Mouse (Mus musculus): Measurements from ENCODE around the gene Sh3d19.

Gene Sh3d19

DNA sequence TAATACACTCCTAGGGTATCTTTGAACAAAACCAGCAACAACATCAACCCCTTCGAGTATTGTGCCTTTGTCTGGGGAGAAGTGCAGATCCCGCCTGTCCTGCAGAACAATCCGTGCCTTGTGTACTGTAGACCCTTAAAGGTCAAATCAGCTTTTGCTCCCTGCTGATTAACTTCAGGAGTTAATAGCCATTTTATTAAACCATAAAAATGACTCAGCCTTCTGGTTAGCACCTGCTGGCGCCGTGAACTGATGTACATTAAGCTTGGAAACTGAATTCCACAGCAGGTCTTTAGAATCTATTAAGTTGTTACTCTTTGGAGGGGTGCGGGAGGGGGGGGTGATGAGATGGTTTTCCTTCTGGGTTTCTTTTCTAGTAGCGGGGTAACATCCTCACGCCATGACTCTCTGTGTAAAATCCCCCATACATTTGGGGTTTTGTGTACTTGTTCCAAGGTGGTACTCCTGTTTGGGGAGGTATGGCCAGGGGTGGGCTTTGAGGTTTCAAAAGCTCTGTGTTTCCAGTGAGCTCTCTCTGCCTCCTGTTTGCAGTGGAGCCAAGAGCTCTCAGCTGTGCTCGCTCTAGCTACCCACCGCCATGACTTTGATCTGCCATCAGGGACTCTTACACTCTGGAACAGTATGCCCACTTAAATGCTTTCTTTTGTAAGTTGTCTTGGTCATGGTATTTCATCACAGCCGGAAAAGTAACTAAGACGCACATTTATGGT lies 53.3 kb downstream of the Sh3d19 start:
- ATAC-seq (ENCODE audit: insufficient number of reproducible peaks, low FRiP score, low TSS enrichment): no peak

DNA sequence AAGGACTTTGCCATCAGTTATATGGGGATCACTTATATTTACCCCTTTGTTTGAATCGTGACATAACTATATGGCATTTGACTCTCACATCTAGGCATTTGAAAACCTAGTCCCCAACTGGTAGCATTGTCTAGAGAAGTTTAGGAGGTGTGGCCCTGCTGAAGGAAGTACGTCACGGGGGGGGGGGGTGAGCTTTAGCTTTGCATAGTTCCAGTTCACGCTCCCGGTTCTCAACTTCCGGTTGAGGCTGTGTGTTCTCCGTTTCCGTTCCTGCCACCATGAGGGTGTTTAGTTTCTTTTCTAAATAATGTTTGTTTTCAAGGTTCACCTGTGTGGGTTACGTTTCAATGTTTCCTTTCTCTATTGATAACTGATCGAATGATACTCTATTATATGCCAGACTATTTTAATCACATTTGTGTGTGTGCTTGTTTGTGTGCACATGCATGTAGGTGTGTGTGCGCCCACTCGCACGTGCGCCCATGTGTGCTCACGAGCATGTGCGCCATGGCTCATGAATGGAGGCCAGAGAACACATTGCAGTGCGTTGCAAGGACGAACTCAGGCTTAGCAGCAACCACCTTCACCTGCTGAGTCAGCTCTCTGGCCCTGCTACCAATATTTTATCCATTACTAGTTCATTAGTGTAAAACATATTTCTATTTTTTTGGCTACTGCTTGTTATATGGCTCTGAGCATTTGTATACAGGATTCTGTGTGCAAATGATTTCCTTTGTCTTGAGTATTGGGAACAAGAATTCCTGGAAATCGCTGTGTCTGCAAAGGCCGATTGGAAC lies 54.6 kb downstream of the Sh3d19 start:
- ATAC-seq (ENCODE audit: insufficient number of reproducible peaks, low FRiP score, low TSS enrichment): no peak

DNA sequence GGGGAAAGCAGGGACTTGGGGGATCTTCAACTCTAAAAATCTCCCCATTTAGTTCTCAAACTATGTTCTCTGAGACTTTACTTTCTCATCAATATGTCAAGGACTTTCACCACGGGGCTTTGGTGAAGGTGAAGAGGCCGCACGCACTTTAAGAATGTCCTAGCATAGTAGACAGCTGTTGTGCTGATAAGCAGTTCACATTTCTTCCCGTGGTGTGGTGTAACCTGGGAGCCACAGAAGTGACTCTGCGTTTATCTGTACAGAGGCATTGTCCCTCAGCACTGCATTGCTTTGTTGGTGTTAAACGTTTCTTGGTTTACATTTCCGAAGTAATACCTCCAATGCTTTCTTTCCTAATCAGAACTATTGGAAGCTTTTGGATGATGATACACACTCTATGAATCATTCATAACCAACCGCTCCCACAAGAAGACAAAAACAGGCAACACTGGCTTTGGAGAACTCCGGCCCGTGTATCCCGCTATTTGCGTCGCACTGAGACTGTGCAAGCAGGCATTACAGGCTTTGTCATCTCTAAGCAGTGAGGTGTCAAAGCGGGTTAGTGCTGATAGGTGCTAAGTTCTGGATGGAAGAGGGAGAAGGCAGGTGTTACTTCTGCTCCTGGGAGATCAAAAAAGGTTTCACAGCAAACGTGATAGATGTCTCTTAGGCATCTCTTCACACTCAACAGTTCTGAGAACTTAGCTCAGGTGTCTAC lies 57.9 kb downstream of the Sh3d19 start:
- no peak for ATAC-seq (ENCODE audit: insufficient number of reproducible peaks, low FRiP score, low TSS enrichment)

DNA sequence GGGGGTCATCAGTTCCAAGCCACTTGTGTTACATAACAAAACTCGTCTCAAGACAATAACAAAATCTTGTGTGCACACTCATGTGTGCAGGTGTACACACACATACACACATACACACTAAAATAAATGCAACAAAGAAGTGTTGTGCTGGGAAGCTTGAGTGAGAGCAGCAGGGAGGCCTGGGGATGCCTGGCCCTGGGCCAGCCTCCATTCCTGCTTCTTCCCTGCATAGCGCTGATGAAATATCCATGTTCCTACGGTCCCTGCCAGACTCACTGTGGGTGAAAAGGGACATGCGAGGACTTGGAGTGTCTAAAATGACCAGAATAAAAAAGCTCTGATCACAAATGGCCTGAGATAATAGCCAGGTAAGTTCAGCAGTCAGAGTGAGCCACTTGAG lies 59.7 kb downstream of the Sh3d19 start:
- peak; percentile 65 for ATAC-seq (ENCODE audit: insufficient number of reproducible peaks, low FRiP score, low TSS enrichment)

DNA sequence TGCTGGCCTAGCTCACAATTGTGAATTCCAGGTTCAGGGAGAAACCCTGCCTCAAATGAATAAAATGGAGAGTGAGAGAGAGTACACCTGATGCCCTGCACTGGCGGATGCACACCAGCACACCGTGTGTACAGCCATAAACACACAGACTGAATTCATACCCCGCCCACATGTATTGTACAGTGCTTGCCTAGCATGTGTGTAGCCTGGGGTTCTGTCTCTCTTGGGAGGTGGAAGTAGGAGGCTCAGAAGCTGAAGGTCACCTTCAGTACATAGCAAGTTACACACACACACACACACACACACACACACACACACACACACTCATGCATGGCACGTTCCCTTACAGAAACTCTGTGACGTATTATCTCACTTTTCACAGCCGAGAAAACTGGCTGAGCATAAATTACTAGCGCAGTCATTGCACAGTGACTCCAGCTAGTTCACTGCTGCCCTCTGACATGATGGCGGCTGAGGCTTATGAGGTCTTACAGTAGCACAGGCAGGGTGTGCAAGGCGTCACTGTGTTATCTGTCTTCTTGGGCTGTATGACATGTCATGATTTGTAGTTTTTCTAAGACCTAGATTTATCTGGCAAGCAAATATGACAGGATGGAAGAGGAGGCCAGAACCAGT lies 62.7 kb downstream of the Sh3d19 start:
- no peak for ATAC-seq (ENCODE audit: insufficient number of reproducible peaks, low FRiP score, low TSS enrichment)

DNA sequence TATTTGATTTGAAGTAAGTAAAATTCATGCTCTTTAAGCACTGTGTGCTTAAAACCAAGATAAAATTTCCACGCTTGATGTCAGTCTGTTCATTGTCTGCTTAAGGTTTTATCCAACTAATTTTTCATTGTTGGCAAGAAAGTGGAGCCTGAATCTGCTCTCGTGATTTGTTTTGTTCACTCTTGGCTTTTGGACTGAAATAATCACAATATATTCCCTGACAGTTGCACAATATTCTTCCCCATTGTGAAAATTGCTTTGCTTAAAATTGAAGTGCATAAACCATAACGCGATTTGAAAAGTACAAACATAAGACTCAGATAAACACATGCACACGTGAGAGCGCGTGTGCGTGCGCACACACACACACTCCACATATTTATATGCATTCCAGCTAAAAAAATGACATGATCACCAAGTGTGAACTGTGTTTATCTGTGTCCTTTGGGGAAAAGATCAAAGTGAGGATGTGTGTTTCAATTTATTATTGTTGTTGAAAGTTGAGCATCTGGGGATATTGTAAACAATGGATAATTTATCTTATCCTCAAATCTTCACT lies 67.1 kb downstream of the Sh3d19 start:
- no peak for ATAC-seq (ENCODE audit: insufficient number of reproducible peaks, low FRiP score, low TSS enrichment)

DNA sequence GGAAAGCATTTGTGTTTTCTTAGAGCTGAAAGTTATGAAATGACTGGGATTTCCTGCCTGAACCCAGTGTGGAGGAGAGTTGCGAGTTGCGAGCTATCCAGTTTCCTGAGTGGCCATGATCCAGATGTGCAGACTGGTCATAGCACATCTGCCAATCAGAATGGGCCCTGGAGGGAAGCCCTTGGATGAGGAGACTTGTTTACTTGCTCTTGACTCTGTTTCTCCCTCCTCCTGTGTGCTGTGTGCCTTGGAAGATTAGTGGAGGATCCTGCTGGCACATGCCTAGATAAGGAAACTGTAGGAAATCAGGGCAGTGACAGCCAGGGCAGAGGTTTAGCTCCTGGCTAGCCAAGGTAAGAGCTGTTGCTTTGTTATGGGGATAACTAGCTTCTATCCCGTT lies 67.7 kb downstream of the Sh3d19 start:
- ATAC-seq (ENCODE audit: insufficient number of reproducible peaks, low FRiP score, low TSS enrichment): no peak

DNA sequence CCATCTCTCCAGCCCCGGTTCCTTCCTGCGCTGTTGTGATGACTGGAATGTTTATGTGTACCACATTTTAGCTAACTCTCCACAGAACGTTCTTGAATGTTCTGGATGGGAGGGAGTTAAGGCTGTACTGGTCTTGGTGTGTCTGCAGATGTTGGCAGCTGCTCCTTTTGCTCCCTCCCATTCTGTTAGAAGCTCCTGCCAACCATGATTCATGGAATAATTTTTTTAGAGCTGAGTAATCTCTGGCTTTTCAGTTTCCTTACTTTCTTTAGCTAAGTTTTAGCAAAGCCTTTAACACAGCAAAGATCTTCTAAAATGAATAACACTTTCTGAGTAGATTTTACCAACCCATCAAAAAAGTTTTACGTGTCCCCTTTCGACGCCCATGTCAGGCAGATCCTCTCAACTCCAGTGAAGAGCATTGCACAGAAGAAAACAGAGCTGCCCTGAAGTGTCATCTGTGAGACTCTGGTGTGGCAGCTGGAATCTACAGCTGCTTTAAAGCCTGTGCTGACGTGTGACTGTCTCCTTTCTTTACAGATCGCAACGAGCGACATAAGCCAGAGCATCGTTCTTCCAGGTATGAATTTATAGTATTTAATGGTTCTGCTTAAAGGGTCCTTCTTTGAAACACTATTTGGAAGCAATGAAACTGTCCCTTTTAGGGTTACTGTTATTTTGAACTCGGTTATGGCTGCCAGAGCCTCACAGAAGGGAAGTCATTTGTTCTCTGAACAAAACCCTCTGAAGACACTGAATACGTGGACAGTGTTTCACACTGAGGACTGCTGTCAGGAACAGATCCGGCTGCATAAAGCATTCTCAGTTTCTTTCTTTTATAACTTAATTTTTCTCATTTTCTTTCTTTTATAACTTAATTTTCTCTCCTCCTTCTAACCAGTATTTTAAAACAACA lies 69.6 kb downstream of the Sh3d19 start:
- no peak for ATAC-seq (ENCODE audit: insufficient number of reproducible peaks, low FRiP score, low TSS enrichment)

DNA sequence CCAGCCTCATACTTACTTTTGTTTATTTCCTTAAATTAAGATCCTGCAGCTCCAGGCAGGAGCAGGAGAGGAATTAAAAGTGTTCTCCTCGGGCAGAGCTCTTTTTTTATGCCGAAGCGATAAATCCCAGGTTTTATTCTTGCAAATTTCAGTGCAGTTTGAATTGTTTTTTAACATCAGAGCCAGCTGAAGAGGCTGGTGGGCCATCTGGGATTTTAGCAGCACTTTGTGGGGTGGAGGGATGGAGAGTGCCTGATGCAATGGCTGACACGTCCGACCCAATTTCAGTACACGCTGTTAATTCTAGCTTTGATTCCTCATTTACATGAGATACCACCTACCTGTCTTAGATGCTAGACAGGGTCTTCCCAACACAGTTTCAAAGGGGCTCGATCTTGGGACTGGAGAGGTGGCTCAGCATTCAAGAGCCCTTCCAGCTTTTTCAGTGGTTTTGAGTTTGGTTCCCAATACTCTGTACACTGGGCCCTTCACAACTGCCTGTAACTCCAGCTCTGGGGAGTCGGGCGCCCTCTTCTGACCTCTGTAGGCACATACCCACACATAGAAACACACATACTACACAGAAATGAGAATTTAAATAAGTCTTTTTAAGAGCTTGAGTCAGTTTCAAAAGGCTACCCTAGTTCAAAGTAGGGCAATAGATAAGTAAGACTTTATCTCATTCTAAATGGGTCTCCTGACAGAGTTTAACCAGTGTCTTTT lies 76.9 kb downstream of the Sh3d19 start:
- ATAC-seq (ENCODE audit: insufficient number of reproducible peaks, low FRiP score, low TSS enrichment): no peak

DNA sequence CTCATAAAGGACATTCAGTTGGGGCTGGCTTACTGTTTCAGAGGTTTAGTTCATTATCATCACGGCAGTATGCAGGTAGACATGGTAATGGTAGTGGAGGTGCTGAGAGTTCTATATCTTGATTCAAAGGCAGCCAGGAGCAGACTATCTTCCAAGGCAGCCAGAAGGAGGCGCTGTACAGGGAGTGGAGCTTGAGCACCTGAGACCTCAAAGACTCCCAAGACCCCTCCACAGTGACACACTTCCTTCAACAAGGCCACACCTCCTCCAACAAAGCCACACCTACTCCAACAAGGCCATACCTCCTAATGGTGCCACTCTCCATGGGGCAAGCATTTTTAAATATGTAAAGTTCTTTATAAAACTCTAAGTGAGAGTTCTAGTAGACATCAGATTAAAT lies 78.1 kb downstream of the Sh3d19 start:
- no peak for ATAC-seq (ENCODE audit: insufficient number of reproducible peaks, low FRiP score, low TSS enrichment)

DNA sequence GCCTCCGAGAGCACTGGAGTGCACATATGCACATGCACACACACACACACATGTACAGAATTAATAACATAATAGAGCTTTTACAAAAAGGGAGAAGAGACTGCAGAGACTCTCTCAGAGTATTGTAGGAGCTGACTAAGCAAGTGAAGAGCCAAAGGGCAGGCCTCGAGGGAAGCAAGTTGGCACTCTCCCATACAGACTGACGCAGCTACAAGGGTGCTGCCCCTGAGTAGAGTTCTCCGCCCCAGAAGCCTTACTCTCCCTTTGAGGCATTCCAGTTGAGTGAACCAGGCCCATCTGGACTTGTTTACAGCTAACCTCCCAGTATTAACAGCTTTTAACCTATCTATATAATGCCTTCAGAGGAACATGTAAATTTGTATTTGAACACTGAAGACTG lies 85.8 kb downstream of the Sh3d19 start:
- ATAC-seq (ENCODE audit: insufficient number of reproducible peaks, low FRiP score, low TSS enrichment): no peak

DNA sequence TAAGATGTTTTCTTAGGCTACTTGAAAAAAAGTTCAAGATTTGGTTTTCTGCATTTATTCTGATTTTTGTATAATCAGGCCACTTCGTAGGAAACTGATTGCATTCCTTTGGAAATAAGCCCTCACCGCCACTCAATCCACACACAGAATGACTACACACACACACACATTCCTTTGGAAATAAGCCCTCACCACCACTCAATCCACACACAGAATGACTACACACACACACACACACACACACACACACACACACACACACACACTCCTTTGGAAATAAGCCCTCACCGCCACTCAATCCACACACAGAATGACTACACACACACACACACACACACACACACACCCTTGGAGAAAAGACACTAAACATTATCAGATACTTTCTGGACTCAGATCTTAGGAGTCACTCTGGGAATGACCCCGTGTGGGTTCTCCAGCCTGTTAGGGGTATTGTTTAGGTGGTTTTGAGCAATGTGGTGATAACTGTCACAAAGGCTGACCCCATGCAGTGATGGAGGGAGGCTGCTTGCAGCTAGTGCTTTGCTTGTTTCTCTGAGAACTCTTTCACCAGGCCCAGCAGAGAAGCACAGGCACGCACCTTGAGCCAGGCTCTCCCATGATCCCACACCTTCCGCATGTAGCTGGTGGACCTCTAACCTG lies 86.7 kb downstream of the Sh3d19 start:
- ATAC-seq (ENCODE audit: insufficient number of reproducible peaks, low FRiP score, low TSS enrichment): no peak

DNA sequence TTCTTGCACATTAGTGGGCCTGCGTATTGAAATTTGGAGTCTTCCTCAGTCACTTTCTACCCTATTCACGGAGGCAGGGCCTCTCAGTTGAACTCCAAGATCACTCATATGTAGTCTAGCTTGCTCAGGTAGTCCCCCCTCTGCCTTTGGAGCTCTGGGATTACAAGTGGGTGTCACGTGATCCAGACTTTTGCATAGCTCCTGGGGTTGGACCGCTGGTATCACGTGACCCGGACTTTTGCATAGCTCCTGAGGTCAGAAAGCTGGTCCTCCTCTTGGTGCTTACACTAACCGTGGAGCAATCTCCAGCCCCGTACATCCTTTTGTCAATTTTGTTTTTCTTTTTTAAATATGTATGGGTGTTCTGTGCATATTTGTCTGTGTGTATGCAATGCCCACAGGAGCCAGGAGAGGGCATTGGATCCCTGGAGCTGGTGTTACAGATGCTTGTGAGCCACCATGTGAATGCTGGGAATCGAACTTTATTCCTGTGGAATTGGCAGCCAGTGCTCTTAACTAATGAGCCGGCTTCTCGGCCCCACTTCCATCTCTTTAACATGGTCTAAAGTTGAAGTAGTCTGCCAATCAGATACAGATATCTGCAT lies 98.8 kb downstream of the Sh3d19 start:
- no peak for ATAC-seq (ENCODE audit: insufficient number of reproducible peaks, low FRiP score, low TSS enrichment)

DNA sequence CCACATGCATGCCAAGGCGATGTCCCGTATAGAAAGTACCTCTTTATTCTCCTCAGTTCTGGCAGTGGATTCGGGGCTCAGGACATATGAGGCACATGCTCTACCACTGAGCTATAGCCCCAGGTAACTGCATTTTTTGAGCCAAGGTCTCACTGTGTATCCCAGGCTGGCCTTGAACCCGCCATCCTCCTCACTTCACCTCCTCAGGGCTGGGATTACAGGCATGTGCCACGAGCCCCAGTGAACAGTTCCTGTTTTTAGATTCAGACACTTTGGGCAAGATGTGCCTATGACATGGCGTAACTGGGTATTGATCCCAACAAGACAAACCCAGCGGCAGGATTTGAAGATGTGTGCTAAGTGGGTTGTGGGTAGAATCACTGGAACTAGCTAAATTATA lies 99.9 kb downstream of the Sh3d19 start:
- no peak for ATAC-seq (ENCODE audit: insufficient number of reproducible peaks, low FRiP score, low TSS enrichment)

DNA sequence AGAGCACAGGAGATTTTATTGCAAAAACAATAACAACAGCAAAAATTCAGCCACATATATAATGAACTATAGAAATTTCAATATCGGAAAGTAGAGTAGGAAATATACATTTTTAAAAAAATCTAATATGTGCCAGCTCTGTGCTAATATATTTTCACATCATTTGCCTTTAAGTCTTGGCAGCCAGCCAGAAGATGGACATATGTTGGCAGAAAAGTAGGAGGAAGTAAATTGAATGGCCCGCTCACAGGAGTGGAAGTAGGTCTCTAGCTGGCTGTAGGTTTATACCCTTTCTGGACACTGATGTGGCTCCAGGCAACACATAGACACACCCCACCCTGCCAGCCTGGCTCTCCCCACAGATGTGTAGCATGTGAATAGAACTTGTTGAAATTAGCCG lies 101.2 kb downstream of the Sh3d19 start:
- ATAC-seq (ENCODE audit: insufficient number of reproducible peaks, low FRiP score, low TSS enrichment): no peak

DNA sequence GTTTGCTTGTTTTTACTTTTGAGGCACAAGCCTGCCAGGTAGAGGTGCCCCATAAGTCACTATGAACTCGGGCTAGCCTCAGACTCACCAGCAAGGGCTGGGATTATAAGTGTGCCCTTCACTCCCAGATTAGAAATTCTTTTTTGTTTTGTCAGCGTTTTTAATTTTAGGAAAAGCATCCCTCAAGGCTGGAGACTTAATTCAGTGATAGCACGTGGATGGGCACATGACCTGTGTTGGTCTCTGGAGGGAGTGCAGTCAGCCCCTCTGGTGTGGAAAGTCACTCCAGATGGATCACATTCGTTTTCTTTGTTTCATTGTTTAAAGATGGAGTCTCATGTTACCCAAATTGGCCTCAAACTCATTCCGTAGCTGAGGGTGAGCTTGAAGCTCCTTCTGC lies 102.0 kb downstream of the Sh3d19 start:
- no peak for ATAC-seq (ENCODE audit: insufficient number of reproducible peaks, low FRiP score, low TSS enrichment)

DNA sequence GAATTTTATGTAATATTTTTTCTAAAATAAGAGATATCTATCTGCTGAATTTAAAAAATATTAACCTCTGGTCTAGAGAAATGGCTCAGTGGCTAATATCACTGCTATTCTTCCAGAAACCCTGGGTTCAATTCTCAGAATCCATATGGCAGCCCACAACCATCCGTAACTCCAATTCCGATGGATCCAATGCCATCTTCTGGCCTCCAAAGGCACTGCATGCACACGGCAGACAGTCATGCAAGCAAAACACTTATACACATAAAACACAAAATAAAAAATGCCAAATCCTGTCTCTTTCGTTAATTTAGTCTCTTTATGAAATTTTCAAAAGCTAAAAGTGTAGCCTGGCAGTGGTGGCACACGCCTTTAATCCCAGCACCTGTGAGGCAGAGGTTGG lies 104.7 kb downstream of the Sh3d19 start:
- ATAC-seq (ENCODE audit: insufficient number of reproducible peaks, low FRiP score, low TSS enrichment): no peak
